6 mouse cellular contexts compared by ENCODE assay signal in genomic region chr13:50564691-50565090, GRCm38 (mm10).
DNase-seq lines count a peak whose midpoint lies in the region; TF ChIP-seq lines count a peak whose summit lies in the region.
"Not testable (repeated sequence)": the region's sequence is repeated elsewhere in the genome, so short reads cannot be mapped to it uniquely, and the experiment has no call there.

No protein-coding gene starts in this region.

- H3K4me1 ChIP-seq in kidney, adult 2 months (ENCODE audit: control insufficient read depth, insufficient read depth, low read length) = not testable (repeated sequence)

- peak; percentile 56 for DNase-seq in heart, adult 11 months
- DNase-seq in kidney, adult 11 months = peak; percentile 56
- peak; percentile 79 for DNase-seq in kidney, adult 2 months
- DNase-seq in kidney, adult 8-10 months = peak; percentile 37 to 67
- DNase-seq in kidney, adult 9 months = peak; percentile 81
- peak; percentile 19 for DNase-seq in kidney, postnatal 14 days

- WGBS in kidney, adult 2 months = 27% methylated on average over 1 of the region's 1 CpGs

- not testable (repeated sequence) for TF ChIP-seq CTCF in kidney, adult 2 months (conservative IDR thresholded peaks at IDR 0.05; ENCODE audit: insufficient read depth, insufficient read length, low read depth, low read length)

- H3K4me3 ChIP-seq in kidney, adult 2 months (ENCODE audit: insufficient read depth, low read depth, low read length) = not testable (repeated sequence)

- not testable (repeated sequence) for H3K27me3 ChIP-seq in kidney, adult 2 months (replicated peaks; ENCODE audit: control insufficient read depth, insufficient read depth, low read length)

- H3K36me3 ChIP-seq in kidney, adult 2 months (ENCODE audit: control insufficient read depth, insufficient read depth, low read length) = not testable (repeated sequence)

- peak overlapping the region; percentile 80; the same call in 1 of the 2 replicates for H3K27ac ChIP-seq in kidney, adult 2 months (ENCODE audit: insufficient read depth, low read depth, low read length)

- not testable (repeated sequence) for TF ChIP-seq POLR2A in kidney, adult 2 months (IDR thresholded peaks at IDR 0.05; ENCODE audit: low read depth, low read length)

Comparison
In these comparisons a context has a peak if more than half of its experiments do, and no peak if none do; other contexts are left out.
1. DNase-seq: peak in every context shown above with its lines; median percentile 81 in kidney, adult 9 months; 79 in kidney, adult 2 months; 56 in heart, adult 11 months; 56 in kidney, adult 11 months; 52 in kidney, adult 8-10 months; 19 in kidney, postnatal 14 days.